Mouse (Mus musculus) midbrain, embryonic 14.5 days (tissue): Measurements from ENCODE around the gene Ms4a10. TPM values are rescaled to one million over a fixed set of nuclear protein-coding genes. Genes with fewer than 3 reads are reported as not detected.

Experiments used
- ATAC-seq: fragments of 200-750 bp; cut with Nextera tagmentation; 2 replicates; pipeline ENCODE4 v1.8.0; 2017; ENCODE audit warnings: moderate number of reproducible peaks, moderate library complexity; ENCODE audit not compliant: low FRiP score, low TSS enrichment
- DNase-seq: peaks from one replicate; pipeline ENCODE4 v3.0.0-alpha.2; 2015
- H3K27ac ChIP-seq: fragments of 300-500 bp; sonication (generic); replicated peaks from 2 replicates; pipeline ENCODE4 v1.5.1; 2014; ENCODE audit warnings: mild to moderate bottlenecking, low read depth, low read length, moderate library complexity
- H3K27me3 ChIP-seq: fragments of 300-500 bp; sonication (generic); 2 replicates; pipeline ENCODE4 v1.6.1; 2014; ENCODE audit warnings: low read length, control low read depth, mixed read lengths; ENCODE audit not compliant: control insufficient read depth, insufficient read depth
- H3K36me3 ChIP-seq: fragments of 300-500 bp; sonication (generic); 2 replicates; pipeline ENCODE4 v1.6.1; 2014; ENCODE audit warnings: low read length, control low read depth; ENCODE audit not compliant: control insufficient read depth, insufficient read depth
- H3K4me1 ChIP-seq: fragments of 300-500 bp; sonication (generic); 2 replicates; pipeline ENCODE4 v1.6.1; 2014; ENCODE audit warnings: mild to moderate bottlenecking, antibody characterized with exemption, low read length, control low read depth; ENCODE audit not compliant: control insufficient read depth, insufficient read depth
- H3K4me2 ChIP-seq: fragments of 300-500 bp; sonication (generic); 2 replicates; pipeline ENCODE4 v1.6.1; 2014; ENCODE audit warnings: mild to moderate bottlenecking, low read length, moderate library complexity
- H3K4me3 ChIP-seq: fragments of 300-500 bp; sonication (generic); replicated peaks from 2 replicates; pipeline ENCODE4 v1.5.1; 2014; ENCODE audit warnings: low read depth, low read length
- H3K9ac ChIP-seq: fragments of 300-500 bp; sonication (generic); replicated peaks from 2 replicates; pipeline ENCODE4 v1.6.1; 2014; ENCODE audit warnings: mild to moderate bottlenecking, low read length, moderate library complexity
- H3K9me3 ChIP-seq: fragments of 300-500 bp; sonication (generic); 2 replicates; pipeline ENCODE4 v1.6.1; 2016; ENCODE audit warnings: low read length, control low read depth, mixed read lengths; ENCODE audit not compliant: control insufficient read depth
- WGBS: fragments of 180-500 bp; shearing (Covaris S2); extraction: QIAGEN DNeasy Blood & Tissue Kit; methylation state at CpG from one replicate; pipeline ENCODE4 v1.1.7; 2014; 5-methylcytosine and 5-hydroxymethylcytosine counted together
- polyA plus RNA-seq: library from polyadenylated mRNA; unstranded; fragments of >200 nt; fragmentation: Nextera tagmentation; extraction: Ambion mirVana; gene quantifications from 2 replicates; pipeline ENCODE4 v1.2.1, GENCODE M21; 2014

Ms4a10 gene
- polyA plus RNA-seq, 1 experiment from 2014 or later, result not detected

- Histone ChIP-seq H3K27me3 (no peaks in the 10 kb centered on the region), H3K9me3 (no peaks in the 10 kb centered on the region), H3K4me1 (no peaks in the 10 kb centered on the region), H3K27ac (no peak overlapping the region), H3K4me2 (no peak overlapping the region), H3K36me3 (no peaks in the 10 kb centered on the region), H3K9ac (no peak overlapping the region), H3K4me3 (no peak overlapping the region)
- ATAC-seq, result no peak
- WGBS, result 17% methylated on average over 3 of the region's 3 CpGs
- no peak for DNase-seq
Observed at GRCm38 (mm10) chr19:10972660-10973059, 1.8 kb downstream of the Ms4a10 start.

- no peak for DNase-seq
- H3K27me3 ChIP-seq, result no peaks in the 10 kb centered on the region
- WGBS, result 84% methylated on average over 3 of the region's 3 CpGs
- H3K36me3 ChIP-seq, result no peaks in the 10 kb centered on the region
- H3K9me3 ChIP-seq, result no peaks in the 10 kb centered on the region
- no peak for ATAC-seq
- no peak overlapping the region for H3K9ac ChIP-seq
- no peak overlapping the region for H3K4me2 ChIP-seq
- H3K27ac ChIP-seq, result no peak overlapping the region
- no peaks in the 10 kb centered on the region for H3K4me1 ChIP-seq
- no peak overlapping the region for H3K4me3 ChIP-seq
Observed at GRCm38 (mm10) chr19:10970457-10970856, 4.0 kb downstream of the Ms4a10 start.

GRCm38 (mm10) chr19:10968578-10968977, 5.9 kb downstream of the Ms4a10 start:
- ATAC-seq, result no peak
- Histone ChIP-seq H3K9me3 (no peaks in the 10 kb centered on the region), H3K27ac (no peak overlapping the region), H3K36me3 (no peaks in the 10 kb centered on the region), H3K9ac (no peak overlapping the region), H3K4me2 (no peak overlapping the region), H3K27me3 (no peaks in the 10 kb centered on the region), H3K4me3 (no peak overlapping the region), H3K4me1 (no peaks in the 10 kb centered on the region)
- WGBS, result 94% methylated on average over 7 of the region's 7 CpGs
- no peak for DNase-seq

- no peak overlapping the region for H3K27ac ChIP-seq
- H3K4me2 ChIP-seq, result no peak overlapping the region
- H3K9ac ChIP-seq, result no peak overlapping the region
- H3K4me1 ChIP-seq, result no peaks in the 10 kb centered on the region
- H3K27me3 ChIP-seq, result no peaks in the 10 kb centered on the region
- no peaks in the 10 kb centered on the region for H3K9me3 ChIP-seq
- DNase-seq, result no peak
- H3K36me3 ChIP-seq, result no peaks in the 10 kb centered on the region
- WGBS, result 90% methylated on average over 7 of the region's 7 CpGs
- H3K4me3 ChIP-seq, result no peak overlapping the region
- ATAC-seq, result no peak
Observed at GRCm38 (mm10) chr19:10965721-10966120, 8.7 kb downstream of the Ms4a10 start.

GRCm38 (mm10) chr19:10959978-10960346, 14.5 kb downstream of the Ms4a10 start:
- 35% methylated on average over 12 of the region's 12 CpGs for WGBS
- no peaks in the 10 kb centered on the region for H3K4me1 ChIP-seq
- peak overlapping the region; percentile 33 for H3K4me2 ChIP-seq
- H3K27ac ChIP-seq, result no peak overlapping the region
- H3K4me3 ChIP-seq, result no peak overlapping the region
- ATAC-seq (peak; percentile 17; the same call in 1 of the 2 replicates), DNase-seq (no peak)
- H3K9me3 ChIP-seq, result no peaks in the 10 kb centered on the region
- no peaks in the 10 kb centered on the region for H3K27me3 ChIP-seq
- H3K36me3 ChIP-seq, result no peaks in the 10 kb centered on the region
- H3K9ac ChIP-seq, result no peak overlapping the region

GRCm38 (mm10) chr19:10959085-10959977, 15.1 kb downstream of the Ms4a10 start:
- Histone ChIP-seq H3K9me3 (no peaks in the 10 kb centered on the region), H3K4me1 (no peaks in the 10 kb centered on the region), H3K9ac (no peak overlapping the region), H3K27ac (no peak overlapping the region), H3K36me3 (no peaks in the 10 kb centered on the region), H3K4me2 (peak overlapping the region; percentile 33), H3K27me3 (no peaks in the 10 kb centered on the region), H3K4me3 (no peak overlapping the region)
- WGBS, result 35% methylated on average over 11 of the region's 11 CpGs
- ATAC-seq, result peak; percentile 78; the same call in 1 of the 2 replicates
- peak; percentile 91 for DNase-seq

GRCm38 (mm10) chr19:10952021-10952939, 22.2 kb downstream of the Ms4a10 start:
- Histone ChIP-seq H3K4me1 (peaks cover 21% of the 10 kb centered on the region), H3K4me2 (peak overlapping the region; percentile 6; the same call in 1 of the 2 replicates), H3K9ac (no peak overlapping the region), H3K27ac (peak overlapping the region; percentile 72), H3K9me3 (no peaks in the 10 kb centered on the region), H3K27me3 (no peaks in the 10 kb centered on the region), H3K4me3 (no peak overlapping the region), H3K36me3 (no peaks in the 10 kb centered on the region)
- WGBS, result 52% methylated on average over 11 of the region's 11 CpGs
- DNase-seq (peak; percentile 60), ATAC-seq (peak; percentile 49; the same call in 1 of the 2 replicates)

- Histone ChIP-seq H3K27me3 (no peaks in the 10 kb centered on the region), H3K9ac (no peak overlapping the region; the same call in 1 of the 2 replicates), H3K9me3 (no peaks in the 10 kb centered on the region), H3K27ac (0 out of 2 replicates have a peak overlapping the region, but pooled peaks have one; percentile 26), H3K4me3 (peak overlapping the region; percentile 58), H3K36me3 (peaks cover 13% of the 10 kb centered on the region), H3K4me1 (peaks cover 27% of the 10 kb centered on the region), H3K4me2 (peak overlapping the region; percentile 100)
- 0 out of 2 replicates have a peak, but pooled peaks have one; percentile 6 for ATAC-seq
- WGBS, result 32% methylated on average over 9 of the region's 9 CpGs
- DNase-seq, result no peak
Observed at GRCm38 (mm10) chr19:10949558-10949957, 24.9 kb downstream of the Ms4a10 start.
